Mouse (Mus musculus): ENCODE results near the gene Olfr248.
"Not testable (repeated sequence)": the region's sequence is repeated elsewhere in the genome, so short reads cannot be mapped to it uniquely, and the experiment has no call there.

Gene Olfr248

GRCm38 (mm10) chr1:174390746-174391145, at the start of gene Olfr248:
Olfr248 (plus strand) TSS chr1:174391046.
- CTCF ChIA-PET = no interaction called here

- CTCF ChIA-PET = not testable (repeated sequence)
Measured at GRCm38 (mm10) chr1:174353636-174354035, 37.2 kb upstream of the Olfr248 start.

GRCm38 (mm10) chr1:174354640-174355039, 36.2 kb upstream of the Olfr248 start:
- CTCF ChIA-PET = no interaction called here

GRCm38 (mm10) chr1:174364882-174365451, 25.9 kb upstream of the Olfr248 start, which contains the start of gene Olfr417:
Olfr417 (plus strand) TSS chr1:174365122.
- CTCF ChIA-PET = no interaction called here

GRCm38 (mm10) chr1:174373799-174374198, 17.0 kb upstream of the Olfr248 start:
- CTCF ChIA-PET = no interaction called here

- CTCF ChIA-PET = no interaction called here
Measured at GRCm38 (mm10) chr1:174422959-174423358, 32.1 kb downstream of the Olfr248 start.

GRCm38 (mm10) chr1:174423764-174424163, 32.9 kb downstream of the Olfr248 start, which contains the start of gene Olfr414:
Olfr414 (plus strand) TSS chr1:174424064.
- CTCF ChIA-PET = no interaction called here

- CTCF ChIA-PET = no interaction called here
Measured at GRCm38 (mm10) chr1:174426180-174426986, 35.5 kb downstream of the Olfr248 start.

GRCm38 (mm10) chr1:174427402-174427801, 36.6 kb downstream of the Olfr248 start:
- CTCF ChIA-PET = no interaction called here

- CTCF ChIA-PET = no interaction called here
Measured at GRCm38 (mm10) chr1:174428407-174428806, 37.6 kb downstream of the Olfr248 start.

GRCm38 (mm10) chr1:174434121-174434520, 43.3 kb downstream of the Olfr248 start:
- CTCF ChIA-PET = no interaction called here
